Mouse (Mus musculus): ENCODE data around the gene Sncg. TPM values are rescaled to one million over a fixed set of nuclear protein-coding genes. Genes with fewer than 3 reads are reported as not detected.
A peak's percentile ranks its signal among the peaks of the same experiment; 100 is the strongest.

Sncg gene
- polyA plus RNA-seq, 1 experiment from 2014 or later, result 76.8 TPM

- ATAC-seq (ENCODE audit: low read depth) (no peak), DNase-seq (ENCODE audit: low spot score) (no peak)
These were observed 19.3 kb downstream of the Sncg start, which contains the start of gene Fam25c for GRCm38 (mm10) chr14:34355301-34355700. Gene Fam25c, minus strand, starts transcription at chr14:34355433.

GRCm38 (mm10) chr14:34354456-34354855 lies 20.1 kb downstream of the Sncg start:
- H3K4me2 ChIP-seq (ENCODE audit: low read depth, low read length), result no peak overlapping the region
- 77% methylated on average over 4 of the region's 4 CpGs for WGBS
- no peak overlapping the region for H3K4me3 ChIP-seq (ENCODE audit: low read depth, low read length)
- DNase-seq (ENCODE audit: low spot score) (no peak), ATAC-seq (ENCODE audit: low read depth) (no peak)
- H3K9me3 ChIP-seq (ENCODE audit: control insufficient read depth, low read length), result no peaks in the 10 kb centered on the region
- H3K27ac ChIP-seq (replicated peaks; ENCODE audit: low read depth, low read length), result no peak overlapping the region
- H3K9ac ChIP-seq (ENCODE audit: low read depth, low read length), result no peak overlapping the region
- H3K4me1 ChIP-seq (ENCODE audit: control insufficient read depth, insufficient read depth, low read length), result no peaks in the 10 kb centered on the region
- no peaks in the 10 kb centered on the region for H3K36me3 ChIP-seq (ENCODE audit: control insufficient read depth, insufficient read depth, low read length)
- no peaks in the 10 kb centered on the region for H3K27me3 ChIP-seq (replicated peaks; ENCODE audit: control insufficient read depth, insufficient read depth, low read length)

More at GRCm38 (mm10) chr14:34355301-34355700, 19.3 kb downstream of the Sncg start, which contains the start of gene Fam25c:
- Histone ChIP-seq H3K4me2 (ENCODE audit: low read depth, low read length) (no peak within 1 kb of the TSS), H3K9me3 (ENCODE audit: control insufficient read depth, low read length) (no peaks in the 10 kb centered on the region), H3K4me3 (ENCODE audit: low read depth, low read length) (no peak within 1 kb of the TSS), H3K27me3 (replicated peaks; ENCODE audit: control insufficient read depth, insufficient read depth, low read length) (no peaks in the 10 kb centered on the region), H3K36me3 (ENCODE audit: control insufficient read depth, insufficient read depth, low read length) (no peaks in the 10 kb centered on the region), H3K9ac (ENCODE audit: low read depth, low read length) (no peak within 1 kb of the TSS), H3K27ac (replicated peaks; ENCODE audit: low read depth, low read length) (no peak within 1 kb of the TSS; the same call in 1 of the 2 replicates), H3K4me1 (ENCODE audit: control insufficient read depth, insufficient read depth, low read length) (no peaks in the 10 kb centered on the region)
- 82% methylated on average over 6 of the region's 6 CpGs for WGBS

GRCm38 (mm10) chr14:34353326-34353725 lies 21.3 kb downstream of the Sncg start:
- WGBS, result 86% methylated on average over 3 of the region's 3 CpGs
- H3K9me3 ChIP-seq (ENCODE audit: control insufficient read depth, low read length), result no peaks in the 10 kb centered on the region
- H3K4me2 ChIP-seq (ENCODE audit: low read depth, low read length), result no peak overlapping the region
- DNase-seq (ENCODE audit: low spot score) (no peak), ATAC-seq (ENCODE audit: low read depth) (no peak)
- no peak overlapping the region for H3K27ac ChIP-seq (replicated peaks; ENCODE audit: low read depth, low read length)
- no peaks in the 10 kb centered on the region for H3K36me3 ChIP-seq (ENCODE audit: control insufficient read depth, insufficient read depth, low read length)
- no peak overlapping the region for H3K4me3 ChIP-seq (ENCODE audit: low read depth, low read length)
- no peaks in the 10 kb centered on the region for H3K4me1 ChIP-seq (ENCODE audit: control insufficient read depth, insufficient read depth, low read length)
- H3K27me3 ChIP-seq (replicated peaks; ENCODE audit: control insufficient read depth, insufficient read depth, low read length), result no peaks in the 10 kb centered on the region
- no peak overlapping the region for H3K9ac ChIP-seq (ENCODE audit: low read depth, low read length)

GRCm38 (mm10) chr14:34352523-34352922 lies 22.1 kb downstream of the Sncg start:
- H3K9ac ChIP-seq (ENCODE audit: low read depth, low read length), result no peak overlapping the region
- no peak for DNase-seq (ENCODE audit: low spot score)
- ATAC-seq (ENCODE audit: low read depth), result no peak
- no peaks in the 10 kb centered on the region for H3K36me3 ChIP-seq (ENCODE audit: control insufficient read depth, insufficient read depth, low read length)
- no peaks in the 10 kb centered on the region for H3K9me3 ChIP-seq (ENCODE audit: control insufficient read depth, low read length)
- H3K4me1 ChIP-seq (ENCODE audit: control insufficient read depth, insufficient read depth, low read length), result no peaks in the 10 kb centered on the region
- no peaks in the 10 kb centered on the region for H3K27me3 ChIP-seq (replicated peaks; ENCODE audit: control insufficient read depth, insufficient read depth, low read length)
- H3K4me3 ChIP-seq (ENCODE audit: low read depth, low read length), result no peak overlapping the region
- 61% methylated on average over 6 of the region's 6 CpGs for WGBS
- H3K27ac ChIP-seq (replicated peaks; ENCODE audit: low read depth, low read length), result no peak overlapping the region
- H3K4me2 ChIP-seq (ENCODE audit: low read depth, low read length), result no peak overlapping the region

GRCm38 (mm10) chr14:34351660-34352059 lies 22.9 kb downstream of the Sncg start:
- H3K4me3 ChIP-seq (ENCODE audit: low read depth, low read length), result no peak overlapping the region
- H3K36me3 ChIP-seq (ENCODE audit: control insufficient read depth, insufficient read depth, low read length), result no peaks in the 10 kb centered on the region
- H3K27me3 ChIP-seq (replicated peaks; ENCODE audit: control insufficient read depth, insufficient read depth, low read length), result no peaks in the 10 kb centered on the region
- no peak for DNase-seq (ENCODE audit: low spot score)
- no peaks in the 10 kb centered on the region for H3K4me1 ChIP-seq (ENCODE audit: control insufficient read depth, insufficient read depth, low read length)
- no peak overlapping the region for H3K4me2 ChIP-seq (ENCODE audit: low read depth, low read length)
- H3K27ac ChIP-seq (replicated peaks; ENCODE audit: low read depth, low read length), result no peak overlapping the region
- no peaks in the 10 kb centered on the region for H3K9me3 ChIP-seq (ENCODE audit: control insufficient read depth, low read length)
- no peak overlapping the region for H3K9ac ChIP-seq (ENCODE audit: low read depth, low read length)
- no peak for ATAC-seq (ENCODE audit: low read depth)
- WGBS, result 69% methylated on average over 3 of the region's 3 CpGs

- Histone ChIP-seq H3K9me3 (ENCODE audit: control insufficient read depth, low read length) (no peaks in the 10 kb centered on the region), H3K36me3 (ENCODE audit: control insufficient read depth, insufficient read depth, low read length) (peaks cover 5% of the 10 kb centered on the region; the same call in 1 of the 2 replicates), H3K27ac (replicated peaks; ENCODE audit: low read depth, low read length) (no peak overlapping the region), H3K27me3 (replicated peaks; ENCODE audit: control insufficient read depth, insufficient read depth, low read length) (no peaks in the 10 kb centered on the region), H3K4me1 (ENCODE audit: control insufficient read depth, insufficient read depth, low read length) (no peaks in the 10 kb centered on the region), H3K9ac (ENCODE audit: low read depth, low read length) (no peak overlapping the region), H3K4me3 (ENCODE audit: low read depth, low read length) (no peak overlapping the region), H3K4me2 (ENCODE audit: low read depth, low read length) (no peak overlapping the region)
- ATAC-seq (ENCODE audit: low read depth) (peak; percentile 62; the same call in 1 of the 2 replicates), DNase-seq (ENCODE audit: low spot score) (peak; percentile 36)
- 77% methylated on average over 8 of the region's 8 CpGs for WGBS
These were observed 25.6 kb downstream of the Sncg start for GRCm38 (mm10) chr14:34349007-34349406.

GRCm38 (mm10) chr14:34348301-34348700 lies 26.3 kb downstream of the Sncg start:
- H3K4me1 ChIP-seq (ENCODE audit: control insufficient read depth, insufficient read depth, low read length), result no peaks in the 10 kb centered on the region
- H3K4me2 ChIP-seq (ENCODE audit: low read depth, low read length), result no peak overlapping the region
- no peaks in the 10 kb centered on the region for H3K27me3 ChIP-seq (replicated peaks; ENCODE audit: control insufficient read depth, insufficient read depth, low read length)
- H3K36me3 ChIP-seq (ENCODE audit: control insufficient read depth, insufficient read depth, low read length), result peaks cover 9% of the 10 kb centered on the region
- no peak for ATAC-seq (ENCODE audit: low read depth)
- H3K9ac ChIP-seq (ENCODE audit: low read depth, low read length), result no peak overlapping the region
- H3K4me3 ChIP-seq (ENCODE audit: low read depth, low read length), result no peak overlapping the region
- H3K9me3 ChIP-seq (ENCODE audit: control insufficient read depth, low read length), result no peaks in the 10 kb centered on the region
- 74% methylated on average over 7 of the region's 7 CpGs for WGBS
- no peak overlapping the region for H3K27ac ChIP-seq (replicated peaks; ENCODE audit: low read depth, low read length)
- DNase-seq (ENCODE audit: low spot score), result no peak

GRCm38 (mm10) chr14:34347084-34347483 lies 27.5 kb downstream of the Sncg start:
- no peak overlapping the region for H3K4me2 ChIP-seq (ENCODE audit: low read depth, low read length)
- ATAC-seq (ENCODE audit: low read depth) (no peak), DNase-seq (ENCODE audit: low spot score) (no peak)
- no peak overlapping the region for H3K4me3 ChIP-seq (ENCODE audit: low read depth, low read length)
- no peaks in the 10 kb centered on the region for H3K27me3 ChIP-seq (replicated peaks; ENCODE audit: control insufficient read depth, insufficient read depth, low read length)
- peaks cover 22% of the 10 kb centered on the region for H3K36me3 ChIP-seq (ENCODE audit: control insufficient read depth, insufficient read depth, low read length)
- no peaks in the 10 kb centered on the region for H3K9me3 ChIP-seq (ENCODE audit: control insufficient read depth, low read length)
- H3K9ac ChIP-seq (ENCODE audit: low read depth, low read length), result no peak overlapping the region
- WGBS, result 95% methylated on average over 5 of the region's 5 CpGs
- no peak overlapping the region for H3K27ac ChIP-seq (replicated peaks; ENCODE audit: low read depth, low read length)
- no peaks in the 10 kb centered on the region for H3K4me1 ChIP-seq (ENCODE audit: control insufficient read depth, insufficient read depth, low read length)

GRCm38 (mm10) chr14:34345771-34346566 lies 28.6 kb downstream of the Sncg start:
- Histone ChIP-seq H3K4me3 (ENCODE audit: low read depth, low read length) (no peak overlapping the region), H3K4me2 (ENCODE audit: low read depth, low read length) (no peak overlapping the region), H3K36me3 (ENCODE audit: control insufficient read depth, insufficient read depth, low read length) (peaks cover 31% of the 10 kb centered on the region), H3K4me1 (ENCODE audit: control insufficient read depth, insufficient read depth, low read length) (no peaks in the 10 kb centered on the region), H3K27ac (replicated peaks; ENCODE audit: low read depth, low read length) (no peak overlapping the region), H3K9ac (ENCODE audit: low read depth, low read length) (no peak overlapping the region), H3K27me3 (replicated peaks; ENCODE audit: control insufficient read depth, insufficient read depth, low read length) (no peaks in the 10 kb centered on the region), H3K9me3 (ENCODE audit: control insufficient read depth, low read length) (no peaks in the 10 kb centered on the region)
- DNase-seq (ENCODE audit: low spot score), result peak; percentile 33
- WGBS, result 53% methylated on average over 12 of the region's 12 CpGs
- peak; percentile 9; the same call in 1 of the 2 replicates for ATAC-seq (ENCODE audit: low read depth)
